23 mouse cellular contexts compared by ENCODE assay signal in genomic region chr8:48609684-48610083, GRCm38 (mm10).
DNase-seq lines count a peak whose midpoint lies in the region; TF ChIP-seq lines count a peak whose summit lies in the region.
"Had no signal": no experiment of that assay in that cellular context is flagged by ENCODE, and none has a peak within 500 bp of the region (broad histone marks: within the 10 kb centered on the region; RNA-seq: fewer than 3 reads in every experiment).

No protein-coding gene starts in this region.

- DNase-seq in adrenal gland, adult 2 months: peak; percentile 67
- no peak for DNase-seq in adrenal gland, postnatal 4 days (ENCODE audit: low spot score in 2 of 2)
- DNase-seq in heart, adult 9 months (ENCODE audit: low spot score in 2 of 2): peak; percentile 9 to 37
- DNase-seq in heart, embryonic 10.5 days (ENCODE audit: low spot score): no peak
- peak; percentile 62 for DNase-seq in MN1 (ENCODE audit: low spot score)
- peak; percentile 46 for DNase-seq in fibroblast of lung, adult 2 months (ENCODE audit: low read depth)
- no peak for DNase-seq in kidney, adult 2 months
- DNase-seq: cerebellum, adult 11 months; cerebellum, adult 9-10 months; gastrocnemius, postnatal 36 days; heart, postnatal 4 days; kidney, adult 9 months; kidney, postnatal 10 days; liver, embryonic 13.5 days; lung, adult 18-20 months; lung, postnatal 4 days had no signal

- TF ChIP-seq POLR2A in kidney, adult 2 months (IDR thresholded peaks at IDR 0.05; ENCODE audit: low read depth, low read length): no peak

- H3K4me3 ChIP-seq in heart, embryonic 10.5 days: no peak overlapping the region
- H3K4me3 ChIP-seq in kidney, adult 2 months (ENCODE audit: insufficient read depth, low read depth, low read length): no peak overlapping the region
- H3K4me3 ChIP-seq: embryonic facial prominence, embryonic 13.5 days; forebrain, embryonic 13.5 days; heart, embryonic 12.5 days; hindbrain, embryonic 13.5 days; limb, embryonic 10.5 days; limb, embryonic 15.5 days; liver, embryonic 13.5 days; megakaryocyte, embryonic 14.5 days had no signal

- WGBS in heart, embryonic 10.5 days: 82% methylated on average over 4 of the region's 4 CpGs
- 80% methylated on average over 4 of the region's 4 CpGs for WGBS in kidney, adult 2 months

- TF ChIP-seq CTCF in kidney, adult 2 months (conservative IDR thresholded peaks at IDR 0.05; ENCODE audit: insufficient read depth, insufficient read length, low read depth, low read length): no peak

- no peaks in the 10 kb centered on the region for H3K9me3 ChIP-seq in heart, embryonic 10.5 days
- H3K9me3 ChIP-seq: embryonic facial prominence, embryonic 13.5 days; forebrain, embryonic 13.5 days; heart, embryonic 12.5 days; hindbrain, embryonic 13.5 days; limb, embryonic 10.5 days; limb, embryonic 15.5 days; liver, embryonic 13.5 days had no signal

- no peaks in the 10 kb centered on the region for H3K27me3 ChIP-seq in heart, embryonic 10.5 days (ENCODE audit: insufficient read depth, poor library complexity, severe bottlenecking)
- no peaks in the 10 kb centered on the region for H3K27me3 ChIP-seq in kidney, adult 2 months (replicated peaks; ENCODE audit: control insufficient read depth, insufficient read depth, low read length)
- H3K27me3 ChIP-seq: embryonic facial prominence, embryonic 13.5 days; forebrain, embryonic 13.5 days; heart, embryonic 12.5 days; hindbrain, embryonic 13.5 days; limb, embryonic 15.5 days; liver, embryonic 13.5 days; megakaryocyte, embryonic 14.5 days had no signal

- H3K4me1 ChIP-seq in heart, embryonic 10.5 days: 0 out of 2 replicates have a peak, but pooled peaks cover 12% of the 10 kb centered on the region
- no peaks in the 10 kb centered on the region for H3K4me1 ChIP-seq in kidney, adult 2 months (ENCODE audit: control insufficient read depth, insufficient read depth, low read length)
- H3K4me1 ChIP-seq: liver, embryonic 13.5 days; megakaryocyte, embryonic 14.5 days had no signal

- H3K36me3 ChIP-seq in heart, embryonic 10.5 days: no peaks in the 10 kb centered on the region
- no peaks in the 10 kb centered on the region for H3K36me3 ChIP-seq in kidney, adult 2 months (ENCODE audit: control insufficient read depth, insufficient read depth, low read length)
- H3K36me3 ChIP-seq: embryonic facial prominence, embryonic 13.5 days; heart, embryonic 12.5 days; hindbrain, embryonic 13.5 days; limb, embryonic 10.5 days; limb, embryonic 15.5 days; liver, embryonic 13.5 days had no signal

- H3K27ac ChIP-seq in heart, embryonic 10.5 days: no peak overlapping the region
- H3K27ac ChIP-seq in kidney, adult 2 months (ENCODE audit: insufficient read depth, low read depth, low read length): no peak overlapping the region
- H3K27ac ChIP-seq: embryonic facial prominence, embryonic 13.5 days; forebrain, embryonic 13.5 days; hindbrain, embryonic 13.5 days; limb, embryonic 10.5 days; limb, embryonic 15.5 days; liver, embryonic 13.5 days had no signal

Comparison
In these comparisons a context has a peak if more than half of its experiments do, and no peak if none do; other contexts are left out.
1. DNase-seq: peak in adrenal gland, adult 2 months (single experiment), heart, adult 9 months (2 of 2), MN1 (single experiment) and fibroblast of lung, adult 2 months (single experiment); none in adrenal gland, postnatal 4 days (0 of 2), heart, embryonic 10.5 days (single experiment) and kidney, adult 2 months (single experiment).